Mouse (Mus musculus): ENCODE measurements around the gene Olfr598. TPM values are rescaled to one million over a fixed set of nuclear protein-coding genes. Genes with fewer than 3 reads are reported as not detected.
"Not testable (repeated sequence)": the region's sequence is repeated elsewhere in the genome, so short reads cannot be mapped to it uniquely, and the experiment has no call there.

Gene Olfr598
- polyA plus RNA-seq (2014; fragmentation: Nextera tagmentation; extraction: Ambion mirVana): not detected in 2 replicates

GRCm38 (mm10) chr7:103323268-103323667 is at the start of gene Olfr598:
TSS of gene Olfr598 (plus strand) at chr7:103323568.
- Histone ChIP-seq H3K9ac (ENCODE audit: low read depth, low read length) (no peak within 1 kb of the TSS), H3K4me1 (ENCODE audit: control insufficient read depth, insufficient read depth, low read length) (no peaks in the 10 kb centered on the region), H3K36me3 (ENCODE audit: control insufficient read depth, insufficient read depth, low read length) (no peaks in the 10 kb centered on the region), H3K9me3 (ENCODE audit: control insufficient read depth, low read length) (no peaks in the 10 kb centered on the region), H3K4me2 (ENCODE audit: low read depth, low read length) (no peak within 1 kb of the TSS), H3K4me3 (ENCODE audit: low read depth, low read length) (no peak within 1 kb of the TSS), H3K27ac (replicated peaks; ENCODE audit: low read depth, low read length) (no peak within 1 kb of the TSS), H3K27me3 (replicated peaks; ENCODE audit: control insufficient read depth, insufficient read depth, low read length) (no peaks in the 10 kb centered on the region)
- DNase-seq (ENCODE audit: low spot score) (no peak), ATAC-seq (ENCODE audit: low read depth) (no peak)

DNA sequence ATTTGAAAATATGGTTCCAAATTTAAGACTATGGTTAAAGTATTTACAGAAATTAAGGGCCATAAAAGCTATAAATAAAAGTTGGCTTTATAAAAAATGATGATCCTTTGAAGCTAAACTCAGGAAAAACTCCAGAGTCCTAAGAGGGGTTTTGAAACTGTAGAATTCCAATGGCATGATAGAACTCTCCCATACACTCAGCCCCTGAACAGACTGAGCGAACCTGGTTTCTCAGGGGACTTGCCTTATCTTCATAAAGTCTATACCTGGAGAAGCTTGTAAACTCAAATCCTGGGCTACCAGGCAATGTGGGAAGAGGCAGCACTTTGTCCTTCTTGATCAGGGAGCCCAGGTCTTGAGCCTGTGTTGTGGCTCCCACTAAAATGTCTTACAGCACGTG is 18.0 kb upstream of the Olfr598 start, which contains the start of gene Olfr596:
Gene Olfr596 (plus strand): TSS at position 301 of the 400 bp plus-strand sequence.
- not testable (repeated sequence) for H3K27me3 ChIP-seq (replicated peaks; ENCODE audit: control insufficient read depth, insufficient read depth, low read length); ATAC-seq (ENCODE audit: low read depth); H3K36me3 ChIP-seq (ENCODE audit: control insufficient read depth, insufficient read depth, low read length); H3K9ac ChIP-seq (ENCODE audit: low read depth, low read length); H3K4me1 ChIP-seq (ENCODE audit: control insufficient read depth, insufficient read depth, low read length); H3K27ac ChIP-seq (replicated peaks; ENCODE audit: low read depth, low read length); H3K9me3 ChIP-seq (ENCODE audit: control insufficient read depth, low read length); H3K4me2 ChIP-seq (ENCODE audit: low read depth, low read length); DNase-seq (ENCODE audit: low spot score); H3K4me3 ChIP-seq (ENCODE audit: low read depth, low read length)
- WGBS: 78% methylated on average over 2 of the region's 2 CpGs

- not testable (repeated sequence) for ATAC-seq (ENCODE audit: low read depth); H3K9me3 ChIP-seq (ENCODE audit: control insufficient read depth, low read length); H3K27me3 ChIP-seq (replicated peaks; ENCODE audit: control insufficient read depth, insufficient read depth, low read length); H3K4me1 ChIP-seq (ENCODE audit: control insufficient read depth, insufficient read depth, low read length); H3K36me3 ChIP-seq (ENCODE audit: control insufficient read depth, insufficient read depth, low read length); H3K9ac ChIP-seq (ENCODE audit: low read depth, low read length); H3K27ac ChIP-seq (replicated peaks; ENCODE audit: low read depth, low read length); H3K4me3 ChIP-seq (ENCODE audit: low read depth, low read length); H3K4me2 ChIP-seq (ENCODE audit: low read depth, low read length); DNase-seq (ENCODE audit: low spot score)
- 86% methylated on average over 2 of the region's 2 CpGs for WGBS
Measured at GRCm38 (mm10) chr7:103316015-103316414, 7.4 kb upstream of the Olfr598 start, which contains the start of gene Olfr597. TSS of gene Olfr597 (plus strand) at chr7:103316315.

GRCm38 (mm10) chr7:103335617-103336016 is 12.2 kb downstream of the Olfr598 start, which contains the start of gene Olfr599:
TSS of gene Olfr599 (plus strand) at chr7:103335917.
- Histone ChIP-seq H3K9me3 (ENCODE audit: control insufficient read depth, low read length) (no peaks in the 10 kb centered on the region), H3K9ac (ENCODE audit: low read depth, low read length) (no peak within 1 kb of the TSS), H3K4me1 (ENCODE audit: control insufficient read depth, insufficient read depth, low read length) (no peaks in the 10 kb centered on the region), H3K36me3 (ENCODE audit: control insufficient read depth, insufficient read depth, low read length) (no peaks in the 10 kb centered on the region), H3K4me2 (ENCODE audit: low read depth, low read length) (no peak within 1 kb of the TSS), H3K27me3 (replicated peaks; ENCODE audit: control insufficient read depth, insufficient read depth, low read length) (no peaks in the 10 kb centered on the region), H3K27ac (replicated peaks; ENCODE audit: low read depth, low read length) (no peak within 1 kb of the TSS), H3K4me3 (ENCODE audit: low read depth, low read length) (no peak within 1 kb of the TSS)
- ATAC-seq (ENCODE audit: low read depth): no peak
- DNase-seq (ENCODE audit: low spot score): no peak
- WGBS: 83% methylated on average over 1 of the region's 1 CpGs

GRCm38 (mm10) chr7:103349569-103349968 is 26.2 kb downstream of the Olfr598 start, which contains the start of gene Olfr600:
TSS of gene Olfr600 (minus strand) at chr7:103349669.
- H3K9me3 ChIP-seq (ENCODE audit: control insufficient read depth, low read length): no peaks in the 10 kb centered on the region
- H3K9ac ChIP-seq (ENCODE audit: low read depth, low read length): no peak within 1 kb of the TSS
- H3K4me1 ChIP-seq (ENCODE audit: control insufficient read depth, insufficient read depth, low read length): no peaks in the 10 kb centered on the region
- no peak within 1 kb of the TSS for H3K27ac ChIP-seq (replicated peaks; ENCODE audit: low read depth, low read length)
- ATAC-seq (ENCODE audit: low read depth) (no peak), DNase-seq (ENCODE audit: low spot score) (no peak)
- H3K4me2 ChIP-seq (ENCODE audit: low read depth, low read length): no peak within 1 kb of the TSS
- no peaks in the 10 kb centered on the region for H3K27me3 ChIP-seq (replicated peaks; ENCODE audit: control insufficient read depth, insufficient read depth, low read length)
- H3K36me3 ChIP-seq (ENCODE audit: control insufficient read depth, insufficient read depth, low read length): no peaks in the 10 kb centered on the region
- H3K4me3 ChIP-seq (ENCODE audit: low read depth, low read length): no peak within 1 kb of the TSS

GRCm38 (mm10) chr7:103362555-103362954 is 39.2 kb downstream of the Olfr598 start, which contains the start of gene Olfr601:
TSS of gene Olfr601 (minus strand) at chr7:103362655.
- H3K4me3 ChIP-seq (ENCODE audit: low read depth, low read length): no peak within 1 kb of the TSS
- 92% methylated on average over 1 of the region's 1 CpGs for WGBS
- H3K4me2 ChIP-seq (ENCODE audit: low read depth, low read length): no peak within 1 kb of the TSS
- no peak within 1 kb of the TSS for H3K27ac ChIP-seq (replicated peaks; ENCODE audit: low read depth, low read length)
- H3K9me3 ChIP-seq (ENCODE audit: control insufficient read depth, low read length): no peaks in the 10 kb centered on the region
- H3K36me3 ChIP-seq (ENCODE audit: control insufficient read depth, insufficient read depth, low read length): no peaks in the 10 kb centered on the region
- DNase-seq (ENCODE audit: low spot score) (no peak), ATAC-seq (ENCODE audit: low read depth) (no peak)
- H3K9ac ChIP-seq (ENCODE audit: low read depth, low read length): no peak within 1 kb of the TSS
- H3K27me3 ChIP-seq (replicated peaks; ENCODE audit: control insufficient read depth, insufficient read depth, low read length): no peaks in the 10 kb centered on the region
- no peaks in the 10 kb centered on the region for H3K4me1 ChIP-seq (ENCODE audit: control insufficient read depth, insufficient read depth, low read length)

Other genes starting within 250 kb of the Olfr598 start
- gene Olfr584, start 241.7 kb upstream of the Olfr598 start, polyA plus RNA-seq (2014; fragmentation: Nextera tagmentation; extraction: Ambion mirVana): 0.24 TPM in 1 of 2 replicates, not detected in the other
- gene Olfr585, start 225.8 kb upstream of the Olfr598 start, polyA plus RNA-seq (2014; fragmentation: Nextera tagmentation; extraction: Ambion mirVana): not detected in 2 replicates
- gene Olfr586, start 197.9 kb upstream of the Olfr598 start, polyA plus RNA-seq (2014; fragmentation: Nextera tagmentation; extraction: Ambion mirVana): not detected in 2 replicates
- not detected in 2 replicates for gene Olfr588-ps1, start 182.7 kb upstream of the Olfr598 start, polyA plus RNA-seq (2014; fragmentation: Nextera tagmentation; extraction: Ambion mirVana)
- gene Olfr589, start 167.2 kb upstream of the Olfr598 start, polyA plus RNA-seq (2014; fragmentation: Nextera tagmentation; extraction: Ambion mirVana): not detected in 2 replicates
- 0.33 TPM in 1 of 2 replicates, not detected in the other for gene Olfr591, start 145.2 kb upstream of the Olfr598 start, polyA plus RNA-seq (2014; fragmentation: Nextera tagmentation; extraction: Ambion mirVana)
- not detected in 2 replicates for gene Olfr592, start 138.8 kb upstream of the Olfr598 start, polyA plus RNA-seq (2014; fragmentation: Nextera tagmentation; extraction: Ambion mirVana)
- gene Olfr593, start 111.7 kb upstream of the Olfr598 start, polyA plus RNA-seq (2014; fragmentation: Nextera tagmentation; extraction: Ambion mirVana): not detected in 2 replicates
- not detected in 2 replicates for gene Olfr594, start 106.6 kb upstream of the Olfr598 start, polyA plus RNA-seq (2014; fragmentation: Nextera tagmentation; extraction: Ambion mirVana)
- gene Usp17ld, start 71.1 kb upstream of the Olfr598 start, polyA plus RNA-seq (2014; fragmentation: Nextera tagmentation; extraction: Ambion mirVana): not detected in 2 replicates
- not detected in 2 replicates for gene Olfr596, start 17.9 kb upstream of the Olfr598 start, polyA plus RNA-seq (2014; fragmentation: Nextera tagmentation; extraction: Ambion mirVana)
- gene Olfr597, start 7.3 kb upstream of the Olfr598 start, polyA plus RNA-seq (2014; fragmentation: Nextera tagmentation; extraction: Ambion mirVana): not detected in 2 replicates
- not detected in 2 replicates for gene Olfr599, start 12.3 kb downstream of the Olfr598 start, polyA plus RNA-seq (2014; fragmentation: Nextera tagmentation; extraction: Ambion mirVana)
- gene Olfr600, start 26.1 kb downstream of the Olfr598 start, polyA plus RNA-seq (2014; fragmentation: Nextera tagmentation; extraction: Ambion mirVana): not detected in 2 replicates
- gene Olfr601, start 39.1 kb downstream of the Olfr598 start, polyA plus RNA-seq (2014; fragmentation: Nextera tagmentation; extraction: Ambion mirVana): not detected in 2 replicates
- gene Olfr603, start 62.6 kb downstream of the Olfr598 start, polyA plus RNA-seq (2014; fragmentation: Nextera tagmentation; extraction: Ambion mirVana): not detected in 2 replicates
- not detected in 2 replicates for gene Usp17lc, start 91.5 kb downstream of the Olfr598 start, polyA plus RNA-seq (2014; fragmentation: Nextera tagmentation; extraction: Ambion mirVana)
- gene Olfr605, start 121.9 kb downstream of the Olfr598 start, polyA plus RNA-seq (2014; fragmentation: Nextera tagmentation; extraction: Ambion mirVana): not detected in 2 replicates
- not detected in 2 replicates for gene Olfr606, start 125.5 kb downstream of the Olfr598 start, polyA plus RNA-seq (2014; fragmentation: Nextera tagmentation; extraction: Ambion mirVana)
- not detected in 2 replicates for gene Olfr607, start 140.6 kb downstream of the Olfr598 start, polyA plus RNA-seq (2014; fragmentation: Nextera tagmentation; extraction: Ambion mirVana)
- not detected in 2 replicates for gene Olfr608, start 146.3 kb downstream of the Olfr598 start, polyA plus RNA-seq (2014; fragmentation: Nextera tagmentation; extraction: Ambion mirVana)
- gene Olfr609, start 174.5 kb downstream of the Olfr598 start, polyA plus RNA-seq (2014; fragmentation: Nextera tagmentation; extraction: Ambion mirVana): not detected in 2 replicates
- gene Olfr610, start 188.6 kb downstream of the Olfr598 start, polyA plus RNA-seq (2014; fragmentation: Nextera tagmentation; extraction: Ambion mirVana): 0.18 TPM in 1 of 2 replicates, not detected in the other
- not detected in 2 replicates for gene Olfr611, start 197.3 kb downstream of the Olfr598 start, polyA plus RNA-seq (2014; fragmentation: Nextera tagmentation; extraction: Ambion mirVana)
- gene Olfr612, start 219.1 kb downstream of the Olfr598 start, polyA plus RNA-seq (2014; fragmentation: Nextera tagmentation; extraction: Ambion mirVana): not detected in 2 replicates
- not detected in 2 replicates for gene Olfr613, start 224.5 kb downstream of the Olfr598 start, polyA plus RNA-seq (2014; fragmentation: Nextera tagmentation; extraction: Ambion mirVana)
- gene Olfr615, start 232.5 kb downstream of the Olfr598 start, polyA plus RNA-seq (2014; fragmentation: Nextera tagmentation; extraction: Ambion mirVana): 0.06 and 0.14 TPM in 2 replicates
- gene Olfr616, start 245.6 kb downstream of the Olfr598 start, polyA plus RNA-seq (2014; fragmentation: Nextera tagmentation; extraction: Ambion mirVana): not detected in 2 replicates
- not detected in 2 replicates for gene Olfr617, start 249.5 kb downstream of the Olfr598 start, polyA plus RNA-seq (2014; fragmentation: Nextera tagmentation; extraction: Ambion mirVana)